ENCODE assay signal across 36 mouse cellular contexts in the genomic region with DNA sequence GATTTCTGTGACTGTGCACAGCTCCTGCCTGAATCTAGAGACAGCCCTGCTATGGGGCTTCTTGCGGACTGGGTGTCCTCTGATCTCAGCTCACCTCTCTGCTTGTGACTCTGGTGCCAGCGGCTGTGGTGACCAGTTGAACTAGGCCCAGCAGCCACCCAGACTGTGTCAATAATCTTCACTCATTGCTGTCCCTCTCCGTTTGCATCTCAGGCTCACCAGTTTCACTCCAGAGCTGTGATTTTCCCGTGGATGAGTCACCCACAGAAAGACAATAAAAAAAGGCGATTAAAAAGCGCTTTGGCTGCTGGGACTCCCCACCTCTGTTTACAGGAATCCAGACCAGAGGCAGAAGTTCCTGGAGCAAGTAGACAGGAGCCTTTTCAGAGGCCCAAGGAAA. TPM values are rescaled to one million over a fixed set of nuclear protein-coding genes. Genes with fewer than 3 reads are reported as not detected.
DNase-seq lines count a peak whose midpoint lies in the region; ATAC-seq and TF ChIP-seq lines count a peak whose summit lies in the region.
"Had no signal": no experiment of that assay in that cellular context is flagged by ENCODE, and none has a peak within 500 bp of the region (broad histone marks: within the 10 kb centered on the region; RNA-seq: fewer than 3 reads in every experiment).

No protein-coding gene starts in this region.

- WGBS in kidney, adult 2 months, result 42% methylated on average over 6 of the region's 6 CpGs
- WGBS in midbrain, embryonic 10.5 days, result 89% methylated on average over 6 of the region's 6 CpGs
- WGBS in midbrain, embryonic 11.5 days, result 82% methylated on average over 6 of the region's 6 CpGs
- WGBS in intestine, postnatal 0 days, result 37% methylated on average over 6 of the region's 6 CpGs
- WGBS in stomach, postnatal 0 days, result 51% methylated on average over 6 of the region's 6 CpGs

- H3K27me3 ChIP-seq in kidney, adult 2 months (replicated peaks; ENCODE audit: control insufficient read depth, insufficient read depth, low read length), result no peaks in the 10 kb centered on the region
- peaks cover 29% of the 10 kb centered on the region for H3K27me3 ChIP-seq in midbrain, embryonic 10.5 days (ENCODE audit: low read depth, poor library complexity, severe bottlenecking)
- H3K27me3 ChIP-seq in midbrain, embryonic 11.5 days (ENCODE audit: control insufficient read depth, insufficient read depth, low read length), result no peaks in the 10 kb centered on the region; the same call in 1 of the 2 replicates
- H3K27me3 ChIP-seq in intestine, postnatal 0 days (replicated peaks; ENCODE audit: control insufficient read depth, insufficient read depth, low read length), result no peaks in the 10 kb centered on the region
- H3K27me3 ChIP-seq in stomach, postnatal 0 days (ENCODE audit: control insufficient read depth, insufficient read depth, low read length), result no peaks in the 10 kb centered on the region
- H3K27me3 ChIP-seq: embryonic facial prominence, embryonic 13.5 days; forebrain, embryonic 13.5 days; limb, embryonic 15.5 days; liver, embryonic 15.5 days had no signal

- no peak for DNase-seq in kidney, adult 2 months
- no peak for DNase-seq in kidney, postnatal 36 days
- DNase-seq in midbrain, embryonic 10.5 days (ENCODE audit: low spot score), result no peak
- DNase-seq in midbrain, embryonic 11.5 days (ENCODE audit: low spot score, missing footprints), result no peak
- DNase-seq in stomach, postnatal 0 days (ENCODE audit: low spot score), result peak; percentile 59
- no peak for DNase-seq in gastrocnemius, adult 8-10 months (ENCODE audit: low spot score in 2 of 2)
- DNase-seq in gastrocnemius, postnatal 10 days, result no peak
- DNase-seq: adrenal gland, postnatal 10 days; B cell, adult 2 months; cerebellum, adult 2 months; cerebellum, postnatal 25 days; embryo, embryonic 11 days; gastrocnemius, adult 2 months; left cerebral cortex, postnatal 4 days; right cerebral cortex, postnatal 14 days; spleen, adult 18-20 months; thymus, adult 18-20 months; thymus, postnatal 4 days had no signal

- no peaks in the 10 kb centered on the region for H3K9me3 ChIP-seq in midbrain, embryonic 10.5 days (replicated peaks)
- no peaks in the 10 kb centered on the region; the same call in 1 of the 2 replicates for H3K9me3 ChIP-seq in midbrain, embryonic 11.5 days (ENCODE audit: control insufficient read depth, low read length)
- no peaks in the 10 kb centered on the region for H3K9me3 ChIP-seq in intestine, postnatal 0 days (ENCODE audit: control insufficient read depth)
- H3K9me3 ChIP-seq in stomach, postnatal 0 days (ENCODE audit: control insufficient read depth, low read length), result no peaks in the 10 kb centered on the region
- H3K9me3 ChIP-seq: forebrain, embryonic 13.5 days; heart, embryonic 10.5 days; limb, embryonic 15.5 days; liver, embryonic 15.5 days; midbrain, embryonic 12.5 days had no signal

- H3K4me2 ChIP-seq in midbrain, embryonic 11.5 days, result no peak overlapping the region
- no peak overlapping the region for H3K4me2 ChIP-seq in intestine, postnatal 0 days (replicated peaks; ENCODE audit: low read depth)
- H3K4me2 ChIP-seq in stomach, postnatal 0 days (replicated peaks; ENCODE audit: low read depth), result no peak overlapping the region
- H3K4me2 ChIP-seq: embryonic facial prominence, embryonic 13.5 days; forebrain, embryonic 13.5 days; limb, embryonic 15.5 days; liver, embryonic 15.5 days; midbrain, embryonic 12.5 days had no signal

- H3K4me1 ChIP-seq in kidney, adult 2 months (ENCODE audit: control insufficient read depth, insufficient read depth, low read length), result peaks cover 59% of the 10 kb centered on the region
- peaks cover 31% of the 10 kb centered on the region for H3K4me1 ChIP-seq in midbrain, embryonic 10.5 days
- H3K4me1 ChIP-seq in midbrain, embryonic 11.5 days (ENCODE audit: control insufficient read depth, insufficient read depth, low read length), result peaks cover 23% of the 10 kb centered on the region
- peaks cover 12% of the 10 kb centered on the region for H3K4me1 ChIP-seq in intestine, postnatal 0 days (replicated peaks; ENCODE audit: control insufficient read depth, insufficient read depth, low read length)
- no peaks in the 10 kb centered on the region for H3K4me1 ChIP-seq in stomach, postnatal 0 days (replicated peaks; ENCODE audit: control insufficient read depth, insufficient read depth)
- H3K4me1 ChIP-seq: embryonic facial prominence, embryonic 13.5 days; liver, embryonic 15.5 days had no signal

- TF ChIP-seq EP300 in stomach, postnatal 0 days (optimal IDR thresholded peaks at IDR 0.05), result no peak

- H3K27ac ChIP-seq in kidney, adult 2 months (ENCODE audit: insufficient read depth, low read depth, low read length), result peak overlapping the region; percentile 85
- peak overlapping the region; percentile 66 for H3K27ac ChIP-seq in midbrain, embryonic 10.5 days (replicated peaks)
- no peak overlapping the region for H3K27ac ChIP-seq in midbrain, embryonic 11.5 days (ENCODE audit: low read depth, low read length)
- peak overlapping the region; percentile 94 for H3K27ac ChIP-seq in intestine, postnatal 0 days (ENCODE audit: low read depth, low read length)
- peak overlapping the region; percentile 69 for H3K27ac ChIP-seq in stomach, postnatal 0 days (replicated peaks)
- H3K27ac ChIP-seq: embryonic facial prominence, embryonic 13.5 days; forebrain, embryonic 13.5 days; gastrocnemius, adult 2 months; heart, embryonic 10.5 days; hindbrain, postnatal 0 days; left cerebral cortex, adult 2 months; limb, embryonic 15.5 days; liver, embryonic 15.5 days; macrophage; midbrain, embryonic 12.5 days had no signal

- H3K36me3 ChIP-seq in kidney, adult 2 months (ENCODE audit: control insufficient read depth, insufficient read depth, low read length), result no peaks in the 10 kb centered on the region
- H3K36me3 ChIP-seq in midbrain, embryonic 10.5 days, result no peaks in the 10 kb centered on the region
- H3K36me3 ChIP-seq in midbrain, embryonic 11.5 days (ENCODE audit: control insufficient read depth, insufficient read depth, low read length), result no peaks in the 10 kb centered on the region
- H3K36me3 ChIP-seq in intestine, postnatal 0 days (ENCODE audit: control insufficient read depth, insufficient read depth), result no peaks in the 10 kb centered on the region
- no peaks in the 10 kb centered on the region for H3K36me3 ChIP-seq in stomach, postnatal 0 days (ENCODE audit: control insufficient read depth, insufficient read depth, low read length)
- H3K36me3 ChIP-seq: embryonic facial prominence, embryonic 13.5 days; heart, embryonic 10.5 days; limb, embryonic 15.5 days; liver, embryonic 15.5 days; midbrain, embryonic 12.5 days had no signal

- TF ChIP-seq POLR2A in kidney, adult 2 months (IDR thresholded peaks at IDR 0.05; ENCODE audit: low read depth, low read length), result no peak

- H3K4me3 ChIP-seq in kidney, adult 2 months (ENCODE audit: insufficient read depth, low read depth, low read length), result no peak overlapping the region
- no peak overlapping the region for H3K4me3 ChIP-seq in midbrain, embryonic 10.5 days
- no peak overlapping the region for H3K4me3 ChIP-seq in midbrain, embryonic 11.5 days (ENCODE audit: low read depth, low read length)
- H3K4me3 ChIP-seq in intestine, postnatal 0 days (ENCODE audit: low read depth, low read length), result no peak overlapping the region
- H3K4me3 ChIP-seq in stomach, postnatal 0 days (ENCODE audit: low read depth, low read length), result no peak overlapping the region
- H3K4me3 ChIP-seq: embryonic facial prominence, embryonic 13.5 days; erythroblast, embryonic 14.5 days; forebrain, embryonic 13.5 days; gastrocnemius, adult 2 months; heart, embryonic 10.5 days; left cerebral cortex, adult 2 months; limb, embryonic 15.5 days; liver, embryonic 15.5 days; midbrain, embryonic 12.5 days had no signal

- ATAC-seq in midbrain, embryonic 11.5 days (ENCODE audit: low FRiP score), result no peak
- peak; percentile 47 for ATAC-seq in intestine, postnatal 0 days
- ATAC-seq in stomach, postnatal 0 days (ENCODE audit: low FRiP score, low TSS enrichment), result peak; percentile 77
- ATAC-seq: forebrain, embryonic 13.5 days; hindbrain, postnatal 0 days had no signal

- no peak for TF ChIP-seq CTCF in kidney, adult 2 months (conservative IDR thresholded peaks at IDR 0.05; ENCODE audit: insufficient read depth, insufficient read length, low read depth, low read length)
- TF ChIP-seq CTCF in intestine, postnatal 0 days (IDR thresholded peaks at IDR 0.05; ENCODE audit: low read depth), result no peak
- TF ChIP-seq CTCF in stomach, postnatal 0 days (IDR thresholded peaks at IDR 0.05; ENCODE audit: low read depth), result no peak

- no peak overlapping the region for H3K9ac ChIP-seq in midbrain, embryonic 11.5 days (ENCODE audit: low read length)
- no peak overlapping the region for H3K9ac ChIP-seq in intestine, postnatal 0 days (ENCODE audit: low read depth, low read length)
- no peak overlapping the region for H3K9ac ChIP-seq in stomach, postnatal 0 days (ENCODE audit: low read length)
- H3K9ac ChIP-seq: embryonic facial prominence, embryonic 13.5 days; forebrain, embryonic 13.5 days; limb, embryonic 15.5 days; liver, embryonic 15.5 days; midbrain, embryonic 12.5 days had no signal

RNA-seq across cellular contexts. Expression of gene Kcnk16, which starts 39.6 kb away (rescaled TPM):
- not detected in 2 replicates for polyA plus RNA-seq in kidney, adult 2 months (2012; rRNA removed)
- not detected in 2 replicates for polyA plus RNA-seq in midbrain, embryonic 10.5 days (2016; fragmentation: Nextera tagmentation; extraction: Ambion mirVana)
- not detected in 2 replicates for polyA plus RNA-seq in midbrain, embryonic 11.5 days (2014; fragmentation: Nextera tagmentation; extraction: Ambion mirVana)
- 0.68 and 1.1 TPM in 2 replicates for polyA plus RNA-seq in intestine, postnatal 0 days (2015; fragmentation: Nextera tagmentation; extraction: Ambion mirVana)
- polyA plus RNA-seq in stomach, postnatal 0 days (2015; fragmentation: Nextera tagmentation; extraction: Ambion mirVana), result 4.8 and 5.7 TPM in 2 replicates
- not detected for total RNA-seq in gastrocnemius, adult 8-10 months (2022)
- total RNA-seq in gastrocnemius, postnatal 10 days (2021), result not detected
- total RNA-seq: adrenal gland, postnatal 10 days; gastrocnemius, adult 2 months; granulocyte monocyte progenitor cell, adult 5-6 weeks; hematopoietic stem cell, adult 5-6 weeks; hindbrain, postnatal 0 days; layer of hippocampus, postnatal 10 days; left cerebral cortex, adult 2 months; left cerebral cortex, postnatal 4 days; MEL had no signal
- polyA plus RNA-seq: cerebellum, adult 2 months; embryonic facial prominence, embryonic 13.5 days; forebrain, embryonic 13.5 days; frontal cortex, adult 2 months; heart, postnatal 0 days; hindbrain, postnatal 0 days; macrophage; midbrain, embryonic 12.5 days; neural tube, embryonic 11.5 days had no signal

RNA-seq across cellular contexts. Expression of gene Kcnk5, which starts 47.8 kb away (rescaled TPM):
- polyA plus RNA-seq in kidney, adult 2 months (2012; rRNA removed), result 32.0 and 34.2 TPM in 2 replicates
- polyA plus RNA-seq in midbrain, embryonic 10.5 days (2016; fragmentation: Nextera tagmentation; extraction: Ambion mirVana), result 10.2 TPM in 2 replicates
- polyA plus RNA-seq in midbrain, embryonic 11.5 days (2014; fragmentation: Nextera tagmentation; extraction: Ambion mirVana), result 4.5 and 6.6 TPM in 2 replicates
- polyA plus RNA-seq in intestine, postnatal 0 days (2015; fragmentation: Nextera tagmentation; extraction: Ambion mirVana), result 10.0 and 10.9 TPM in 2 replicates
- polyA plus RNA-seq in stomach, postnatal 0 days (2015; fragmentation: Nextera tagmentation; extraction: Ambion mirVana), result 7.7 and 8.3 TPM in 2 replicates
- 1 to 10 TPM in 1 of 4 experiments, under 1 TPM in 3; 0.36 to 1.1 (median 0.61) TPM for total RNA-seq in gastrocnemius, adult 8-10 months (2022)
- total RNA-seq in gastrocnemius, postnatal 10 days (2021), result 1 to 10 TPM in 1 of 2 experiments, under 1 TPM in 1; 0.99 to 1.9 TPM
